Mouse (Mus musculus) gastrocnemius, postnatal 36 days (tissue): ENCODE data around the gene B4galt5. TPM values are rescaled to one million over a fixed set of nuclear protein-coding genes. Genes with fewer than 3 reads are reported as not detected.

Experiments used
- DNase-seq, 2 experiments: peaks; one replicate each; pipeline ENCODE4 v3.0.0; 2022
- intact Hi-C: fragments of 180-260 bp; cut with DNase I; formaldehyde crosslinking; loops from one replicate; pipeline ENCODE4 v1.15.1; 2025
- total RNA-seq, 2 experiments: library from RNA; stranded (reverse); gene quantifications; 2 replicates each; pipeline ENCODE4 v1.2.3; 2021

B4galt5 gene
- total RNA-seq, 2 experiments from 2014 or later = 6.9 TPM

DNA sequence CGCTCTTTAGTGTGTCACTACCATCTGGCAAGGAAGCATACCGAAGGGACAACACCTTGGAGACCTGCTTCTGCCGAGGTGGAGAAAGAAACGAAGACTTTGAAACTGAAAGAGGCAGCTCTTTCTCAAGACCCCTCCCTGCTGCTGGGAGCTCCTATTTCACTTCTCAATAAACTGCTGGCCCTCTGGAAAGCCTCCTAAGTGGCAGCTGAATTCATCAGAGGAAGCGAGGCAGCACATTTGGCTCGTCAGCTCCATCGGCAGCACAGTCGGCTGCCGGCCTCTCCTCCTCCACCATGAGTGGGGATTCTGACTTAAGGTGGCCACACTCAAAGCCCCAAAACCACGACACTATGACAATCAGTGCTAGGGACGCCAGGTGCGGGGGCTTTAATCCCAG lies 41.3 kb downstream of the B4galt5 start:
- intact Hi-C loops = loop anchor here (5.0 to 10.0 kb wide), 2 partner anchors 45 to 97 kb away; no protein-coding TSS in a partner anchor
- DNase-seq = no peak

DNA sequence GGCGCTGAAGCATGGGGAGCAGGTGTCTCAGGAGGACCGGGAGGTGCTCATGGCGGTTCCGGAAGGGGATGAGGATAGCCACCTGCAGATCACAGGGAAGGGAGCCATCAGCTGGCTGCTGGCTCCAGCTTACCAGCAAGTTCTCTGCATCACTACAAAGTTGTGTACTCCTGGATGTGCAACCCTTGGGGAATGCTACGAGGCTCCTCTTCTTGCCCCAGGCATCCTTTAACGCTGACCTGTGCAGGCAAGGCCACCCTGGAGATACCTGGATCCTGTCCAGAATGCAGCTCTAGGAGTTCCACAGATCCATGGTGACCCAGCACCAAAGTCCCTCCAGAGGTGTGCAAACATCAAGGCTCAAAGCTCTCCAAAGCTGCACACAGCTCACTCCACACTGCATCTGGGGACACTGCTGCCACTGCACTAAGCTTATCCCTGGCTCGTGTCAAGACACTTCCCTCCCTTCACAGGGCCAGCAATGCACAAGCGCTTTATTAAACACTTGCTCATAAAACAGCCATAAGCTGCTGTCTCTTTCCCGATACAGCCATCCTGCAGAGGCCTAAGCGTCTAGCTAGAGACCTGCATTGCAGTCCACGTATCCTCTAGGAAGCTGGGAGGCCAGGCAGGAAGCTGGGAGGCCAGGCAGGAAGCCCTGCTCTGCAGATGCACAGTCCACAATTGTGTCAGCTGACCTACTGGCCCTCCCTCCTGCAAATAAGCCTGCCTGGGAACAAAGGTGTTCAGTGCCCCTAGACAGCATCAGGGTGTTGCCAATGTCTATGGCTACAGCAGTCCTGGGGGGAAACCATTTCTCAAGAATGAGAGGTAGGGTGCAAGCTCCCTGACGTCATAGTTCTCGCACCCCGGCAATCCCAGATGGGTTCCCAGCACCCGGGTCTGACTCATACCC lies 42.1 kb downstream of the B4galt5 start:
- intact Hi-C loops = loop anchor here (5.0 to 10.0 kb wide), 2 partner anchors 45 to 98 kb away; no protein-coding TSS in a partner anchor
- peak in 1 of 2 experiments; percentile 13 for DNase-seq

DNA sequence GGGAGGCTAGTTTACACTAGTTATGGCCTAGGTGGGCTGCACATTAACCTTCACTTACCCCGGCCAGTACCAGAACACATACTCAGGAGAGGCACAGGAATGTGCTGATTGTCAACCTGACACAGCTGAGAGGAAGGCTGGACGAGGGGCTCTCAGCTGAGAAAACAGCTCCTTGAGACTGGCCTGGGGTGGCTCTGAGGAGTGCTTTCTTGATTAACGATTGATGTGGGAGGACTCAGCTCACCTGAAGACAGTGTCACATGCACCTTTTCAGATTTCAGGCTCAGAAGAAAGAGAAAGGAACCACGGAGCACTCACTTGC lies 42.7 kb downstream of the B4galt5 start:
- intact Hi-C loops = loop anchor here (5.0 to 10.0 kb wide), 2 partner anchors 46 to 99 kb away; no protein-coding TSS in a partner anchor
- no peak for DNase-seq

DNA sequence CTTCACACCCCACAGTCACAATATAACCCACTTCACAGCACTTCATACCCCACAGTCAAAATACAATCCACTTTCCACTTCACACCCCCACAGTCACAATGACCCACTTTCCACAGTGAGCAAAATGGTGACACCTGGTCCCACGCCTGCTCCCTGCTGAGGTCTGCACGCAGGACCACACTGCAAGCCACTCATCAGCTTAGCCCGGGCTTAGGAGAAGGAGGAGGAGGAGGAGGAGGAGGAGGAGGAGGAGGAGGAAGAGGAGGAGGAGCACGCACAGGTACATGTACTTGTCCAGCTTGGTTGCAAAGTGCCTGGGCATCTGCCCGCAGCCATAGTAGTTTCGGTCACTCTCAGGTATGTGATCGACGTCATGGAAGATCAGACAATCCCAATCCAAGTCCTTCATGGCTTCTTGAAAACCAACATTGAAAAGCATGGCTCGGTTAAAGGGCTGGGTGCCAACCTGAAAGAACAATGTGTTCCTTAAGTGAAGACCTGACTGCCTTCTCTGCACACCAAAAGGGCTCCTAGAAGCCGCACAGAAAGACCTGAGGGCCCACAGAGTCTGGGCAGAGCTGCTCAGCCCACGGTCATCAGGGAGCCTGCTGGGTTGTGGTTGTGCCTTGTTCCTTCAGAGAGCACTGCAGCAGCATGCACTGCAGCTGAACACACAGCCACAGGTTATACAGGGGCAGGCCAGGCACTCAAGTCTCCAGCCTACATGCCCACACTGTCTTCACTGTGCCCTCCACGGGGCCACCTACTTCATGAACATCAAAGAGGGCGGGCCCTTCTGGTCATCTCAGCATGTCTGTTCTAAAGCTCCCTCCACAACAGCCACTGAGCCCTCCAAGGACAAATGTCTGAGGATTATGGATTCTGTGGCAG lies 43.4 kb downstream of the B4galt5 start:
- intact Hi-C loops = loop anchor here (5.0 to 10.0 kb wide), 2 partner anchors 47 to 99 kb away; no protein-coding TSS in a partner anchor
- DNase-seq = peak in 1 of 2 experiments; percentile 9

DNA sequence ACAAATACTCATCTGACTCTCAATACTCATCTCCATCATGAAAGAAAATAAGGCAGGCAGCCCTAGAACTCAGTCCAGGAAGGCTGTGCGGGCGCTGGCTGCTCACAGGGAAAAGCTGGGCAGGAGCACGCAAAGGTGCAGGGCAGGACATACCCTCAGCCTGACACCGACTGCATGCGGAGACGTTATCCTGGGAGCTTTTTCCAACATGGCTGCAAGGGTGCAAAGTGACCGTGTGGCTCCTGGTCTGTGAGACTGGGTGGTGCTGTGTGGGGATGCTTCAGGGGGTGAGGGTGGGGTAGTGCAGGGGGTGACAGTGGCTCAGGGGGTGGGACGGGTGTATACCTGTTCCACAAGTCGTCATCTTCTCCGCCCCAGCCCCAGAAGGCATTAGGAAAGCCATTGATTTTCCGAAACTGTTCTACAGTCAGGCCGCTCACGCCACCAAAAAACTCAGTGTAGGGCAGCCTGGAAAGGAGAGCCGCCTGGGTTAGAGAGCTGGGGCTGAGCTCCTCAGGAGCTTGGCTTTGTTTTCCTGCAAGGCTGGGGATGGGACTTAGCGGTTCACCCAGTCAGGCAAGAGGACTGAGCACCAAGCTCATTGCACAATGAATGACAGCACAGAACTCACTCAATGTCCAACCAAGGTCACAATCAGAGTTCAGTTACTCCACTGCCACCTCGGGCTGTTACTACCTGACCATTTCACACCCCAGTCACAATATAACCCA lies 44.2 kb downstream of the B4galt5 start:
- intact Hi-C loops = loop anchor here (5.0 to 10.0 kb wide), 2 partner anchors 47 to 100 kb away; no protein-coding TSS in a partner anchor
- DNase-seq = peak in 1 of 2 experiments; percentile 5

DNA sequence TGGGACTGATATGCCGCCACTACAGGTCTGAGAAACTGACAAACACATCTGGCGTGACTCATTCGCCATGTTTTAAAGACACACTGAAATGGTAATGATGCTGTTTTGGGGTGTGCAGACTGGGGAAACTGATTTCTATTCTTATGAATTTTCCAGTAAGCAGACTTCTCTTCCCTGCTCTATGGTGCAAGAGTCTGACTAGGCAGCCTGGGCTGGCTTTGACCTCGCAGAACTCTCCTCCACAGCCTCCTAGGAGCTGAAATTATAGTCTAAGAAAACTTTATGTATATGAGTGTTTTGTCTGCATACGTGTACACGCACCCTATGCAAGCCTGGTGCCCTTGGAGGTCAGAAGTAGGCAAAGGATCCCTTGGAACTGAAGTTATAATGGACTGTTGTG lies 45.2 kb downstream of the B4galt5 start:
- intact Hi-C loops = loop anchor here (10.0 kb wide), 1 partner anchor 101 kb away; no protein-coding TSS in a partner anchor
- DNase-seq = peak in 1 of 2 experiments; percentile 6

DNA sequence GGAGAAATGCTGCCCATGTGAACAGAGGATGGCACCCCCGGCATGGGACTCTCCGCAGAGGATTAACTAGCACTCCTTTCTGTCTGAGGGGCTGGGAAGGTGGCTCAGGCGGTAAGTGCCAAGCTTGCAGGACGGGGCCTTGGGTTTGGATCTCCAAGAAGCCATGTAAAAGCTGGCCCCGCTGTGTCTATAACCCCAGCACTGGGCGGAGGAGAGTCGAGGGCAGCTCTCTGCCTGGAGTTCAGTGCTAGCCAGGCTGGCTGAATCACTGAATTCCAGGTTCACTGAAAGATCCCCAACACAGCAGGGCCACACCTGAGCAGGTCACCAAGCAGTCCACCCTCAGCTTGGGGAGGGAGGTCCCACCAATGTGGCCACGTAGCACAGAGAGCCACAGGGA lies 45.8 kb downstream of the B4galt5 start:
- intact Hi-C loops = loop anchor here (10.0 kb wide), 1 partner anchor 102 kb away; no protein-coding TSS in a partner anchor
- peak in 1 of 2 experiments; percentile 9 for DNase-seq

DNA sequence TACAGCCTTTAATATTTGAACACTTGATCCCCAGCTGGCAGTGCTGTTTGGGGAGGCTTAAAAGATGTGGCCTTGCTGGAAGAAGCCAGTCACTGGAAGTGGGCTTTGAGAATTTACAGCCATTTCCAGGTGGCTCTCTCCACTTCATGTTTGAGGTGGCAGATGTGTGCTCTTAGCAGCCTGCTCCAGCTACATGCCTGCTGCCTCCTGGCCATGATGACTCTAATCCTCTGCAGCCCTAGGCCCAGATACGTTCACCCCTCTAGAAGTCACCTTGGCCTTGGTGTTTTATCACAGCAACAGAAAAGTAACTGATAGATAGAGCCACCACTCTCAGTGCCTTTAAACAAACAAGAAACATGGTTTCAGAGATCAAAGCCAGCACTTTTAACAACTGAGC lies 46.3 kb downstream of the B4galt5 start:
- DNase-seq = peak in 1 of 2 experiments; percentile 4
- intact Hi-C loops = loop anchor here (10.0 kb wide), 1 partner anchor 102 kb away; no protein-coding TSS in a partner anchor

DNA sequence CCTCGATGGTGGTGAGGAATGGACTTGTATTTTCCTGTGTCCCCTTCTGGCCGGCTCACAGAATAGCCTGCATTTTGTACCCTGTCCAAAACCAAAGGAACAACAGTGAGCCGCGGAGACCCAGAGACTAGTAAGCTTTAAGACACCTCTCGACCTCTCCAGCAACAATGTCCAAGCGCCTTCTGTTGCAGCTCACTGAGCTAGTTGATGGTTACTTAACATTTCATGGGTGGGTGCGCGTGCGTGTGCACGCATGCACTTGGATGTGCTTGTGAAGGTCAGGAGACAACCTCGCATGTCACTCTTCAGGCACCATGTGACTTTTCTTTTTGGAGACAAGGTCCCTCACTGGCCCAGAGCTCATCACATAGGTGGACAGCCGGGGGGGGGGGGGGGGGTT lies 47.0 kb downstream of the B4galt5 start:
- DNase-seq = peak in 1 of 2 experiments; percentile 6
- intact Hi-C loops = loop anchor here (10.0 kb wide), 1 partner anchor 103 kb away; no protein-coding TSS in a partner anchor

DNA sequence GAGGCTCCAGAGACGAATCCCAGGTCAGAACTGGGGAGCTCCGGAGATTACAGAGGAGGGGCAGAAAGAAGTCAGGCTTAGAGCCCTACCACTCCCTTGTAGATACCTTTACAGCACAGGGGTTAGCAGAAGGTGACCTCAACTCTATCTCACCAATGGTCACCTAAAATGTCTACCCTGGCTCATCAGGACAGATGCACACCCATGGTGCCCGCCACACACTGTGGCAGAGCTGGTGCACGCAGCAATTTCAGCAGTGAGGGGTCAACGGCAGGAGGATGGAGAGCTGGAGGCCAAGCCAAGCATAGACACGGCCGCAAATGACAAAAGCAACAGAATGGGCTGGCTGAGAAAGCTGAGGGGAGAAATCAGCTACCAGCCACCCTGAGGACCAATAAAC lies 47.4 kb downstream of the B4galt5 start:
- peak in 1 of 2 experiments; percentile 6 for DNase-seq
- intact Hi-C loops = loop anchor here (10.0 kb wide), 1 partner anchor 103 kb away; no protein-coding TSS in a partner anchor

DNA sequence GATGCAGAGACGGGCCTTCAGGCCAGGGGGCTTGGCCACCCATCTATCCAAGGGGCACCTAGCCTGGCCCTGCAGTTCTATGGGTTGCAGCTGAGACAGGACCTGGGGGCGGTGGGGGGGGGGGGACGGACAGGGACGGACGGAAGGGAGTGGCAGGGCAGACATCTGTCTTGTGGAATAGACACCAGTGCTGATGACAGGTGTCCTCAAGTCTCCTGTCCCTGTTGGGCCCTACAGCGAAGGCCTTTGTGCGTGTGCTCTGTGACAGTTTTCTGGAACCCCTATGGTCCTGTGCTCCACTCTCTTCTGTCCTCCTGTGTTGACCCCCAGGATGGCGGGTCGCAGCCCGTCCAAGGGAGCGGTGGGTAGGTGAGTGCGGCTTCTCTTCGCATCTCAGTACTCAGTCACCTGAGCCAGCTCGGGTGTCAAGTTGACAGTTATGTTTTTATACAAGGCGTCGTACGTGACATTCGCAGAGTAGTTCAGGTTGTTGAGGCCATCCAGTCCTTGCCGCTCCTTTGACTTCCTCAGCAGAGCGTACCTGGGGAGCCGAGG lies 48.0 kb downstream of the B4galt5 start:
- intact Hi-C loops = loop anchor here (10.0 kb wide), 1 partner anchor 104 kb away; no protein-coding TSS in a partner anchor

DNA sequence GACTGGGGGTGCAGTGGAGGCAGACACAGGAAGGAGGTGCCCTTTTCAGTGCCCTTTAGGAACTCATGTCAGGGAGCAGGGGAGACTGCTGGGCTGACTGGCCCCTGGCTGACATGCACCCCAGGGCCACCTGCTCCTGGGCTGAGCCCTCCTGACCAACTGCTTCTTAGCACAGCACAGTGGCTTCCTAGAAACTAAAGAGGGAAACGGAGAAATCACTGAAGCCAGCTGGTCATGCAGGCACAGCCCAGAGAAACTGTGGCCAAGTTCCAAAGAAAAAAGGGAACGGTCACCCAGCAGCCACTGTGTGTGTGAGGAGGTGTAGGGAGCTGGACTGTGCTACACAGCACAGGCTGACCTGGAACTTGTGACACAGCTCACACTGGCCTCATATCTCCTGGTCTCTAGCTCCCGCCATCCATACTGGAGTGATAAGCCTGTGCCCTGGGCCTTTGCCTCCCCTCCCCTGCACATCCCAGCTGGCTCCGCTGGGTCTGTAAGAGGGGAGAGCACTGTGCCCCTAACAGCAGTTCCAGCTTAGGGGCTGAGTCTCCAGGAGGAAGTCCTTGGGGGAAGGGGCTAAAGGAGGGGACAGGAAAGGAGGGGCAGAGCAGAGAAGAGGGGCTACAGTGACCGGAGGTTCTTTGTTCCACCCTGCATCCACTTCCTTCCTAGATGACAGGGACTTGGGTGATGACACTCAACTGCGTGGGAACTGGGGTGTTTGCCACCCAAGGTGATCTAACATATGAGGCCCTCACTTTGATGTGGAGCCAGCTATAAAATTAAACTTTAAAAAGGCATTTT lies 48.9 kb downstream of the B4galt5 start:
- intact Hi-C loops = loop anchor here (5.0 to 10.0 kb wide), 2 partner anchors 105 to 162 kb away; no protein-coding TSS in a partner anchor
- DNase-seq = peak in 1 of 2 experiments; percentile 15

More for the DNA sequence above, 48.0 kb downstream of the B4galt5 start:
- DNase-seq = peak in 1 of 2 experiments; percentile 9

DNA sequence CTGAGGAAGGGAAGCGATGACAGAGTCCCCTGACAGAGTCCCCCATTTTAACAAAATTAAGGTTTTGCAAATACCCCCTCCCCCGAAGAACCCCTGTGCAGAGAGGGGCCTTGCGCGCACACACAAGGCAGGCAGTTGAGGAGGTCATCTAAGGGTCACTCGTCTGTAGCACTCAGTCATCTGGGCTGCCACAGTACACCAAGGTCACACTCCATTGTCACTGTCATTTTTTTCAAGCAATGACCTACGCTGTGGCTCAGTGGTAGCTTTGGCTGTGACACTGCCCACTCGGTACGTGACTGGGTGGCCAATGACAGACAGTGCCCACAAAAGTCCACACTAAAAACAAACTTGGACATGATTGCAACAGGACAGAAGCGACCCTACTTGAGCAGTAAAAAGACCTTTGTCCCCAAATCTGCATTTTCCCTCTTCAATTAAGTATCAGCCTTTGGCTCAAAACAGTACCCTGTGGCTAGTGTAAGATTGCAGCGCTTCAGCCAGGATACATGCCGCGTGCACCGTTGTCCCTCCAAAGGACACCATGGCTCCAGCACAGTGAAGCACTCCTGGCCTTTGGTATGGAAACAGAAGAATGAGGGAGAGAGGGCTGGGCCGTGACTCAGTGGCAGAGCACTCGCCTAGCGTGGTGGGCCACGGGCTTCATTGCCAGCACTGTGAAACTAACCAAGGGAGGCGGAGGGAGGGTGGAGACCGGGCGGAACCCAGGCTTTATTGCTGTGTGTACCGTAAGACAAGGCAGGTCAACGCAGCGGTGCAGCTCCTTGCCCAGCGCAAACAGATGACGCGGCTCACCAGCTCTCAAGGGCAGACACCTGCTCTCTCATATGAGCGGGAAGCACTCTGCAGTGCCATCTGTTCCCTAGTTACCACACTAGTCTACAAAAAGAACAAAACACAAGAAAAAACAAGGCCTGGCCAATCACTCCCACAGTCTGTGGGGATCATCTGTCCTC lies 50.0 kb downstream of the B4galt5 start:
- peak in 1 of 2 experiments; percentile 13 for DNase-seq
- intact Hi-C loops = loop anchor here (5.0 kb wide), 1 partner anchor 163 kb away; no protein-coding TSS in a partner anchor

DNA sequence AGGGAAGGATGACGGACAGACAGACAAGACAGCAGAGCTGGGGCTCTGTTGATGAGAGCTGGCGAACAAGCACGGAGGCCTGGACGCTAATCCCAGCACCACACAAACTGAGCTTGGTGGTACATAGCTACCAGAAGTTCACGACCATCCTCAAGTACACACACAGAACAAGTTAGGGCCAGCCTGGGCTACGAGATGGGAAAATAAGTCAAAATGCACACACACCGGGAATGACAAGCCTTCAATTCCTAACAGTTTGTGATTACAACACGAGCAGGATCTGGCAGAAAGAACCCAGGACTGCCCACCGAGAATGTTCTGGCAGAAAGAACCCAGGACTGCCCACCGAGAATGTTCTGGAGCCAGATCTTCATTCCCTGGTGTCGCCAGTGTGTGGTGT lies 51.0 kb downstream of the B4galt5 start:
- DNase-seq = no peak
- intact Hi-C loops = loop anchor here (5.0 kb wide), 1 partner anchor 164 kb away; no protein-coding TSS in a partner anchor

DNA sequence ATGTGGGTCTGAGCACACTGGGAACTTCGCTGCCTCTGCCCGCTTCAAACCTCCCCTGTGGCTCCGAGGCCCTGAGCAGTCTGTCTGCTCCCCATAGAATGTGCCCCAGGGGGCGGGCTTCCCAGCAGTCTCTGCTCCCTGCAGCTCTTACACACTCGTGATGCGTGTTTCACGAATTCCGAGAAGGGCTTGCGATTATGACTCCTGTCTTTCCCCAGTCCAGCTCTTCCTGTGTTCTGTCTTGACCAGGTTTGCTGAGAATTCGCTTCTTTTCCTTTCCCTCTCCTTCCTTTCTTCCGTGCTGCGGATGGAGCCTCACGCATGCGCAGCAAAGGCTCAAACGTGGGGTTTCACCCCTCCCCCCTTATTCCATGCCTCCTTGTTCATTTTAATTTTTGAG lies 54.1 kb downstream of the B4galt5 start:
- intact Hi-C loops = loop anchor here (5.0 kb wide), 1 partner anchor 167 kb away; no protein-coding TSS in a partner anchor
- DNase-seq = peak in 1 of 2 experiments; percentile 11

DNA sequence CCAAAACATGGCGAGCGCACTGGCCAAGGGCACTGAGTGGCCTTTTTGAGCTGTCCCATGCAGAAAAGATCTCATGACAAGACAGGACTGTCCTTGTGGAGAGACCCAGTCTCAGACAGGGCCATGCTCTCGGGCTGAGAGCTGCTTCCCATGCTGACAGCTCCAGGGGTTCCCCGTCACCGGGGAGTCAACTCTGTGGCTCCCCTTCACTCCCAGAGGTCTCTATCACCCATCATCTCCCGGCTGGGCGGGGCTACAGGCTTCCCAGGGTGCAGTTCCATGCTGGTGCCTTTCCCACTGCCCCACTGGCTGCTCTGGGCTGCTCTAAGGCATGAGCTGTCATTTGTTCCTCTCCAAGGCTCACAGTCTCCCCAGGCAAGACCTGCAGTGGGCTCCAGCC lies 54.8 kb downstream of the B4galt5 start:
- DNase-seq = peak in 1 of 2 experiments; percentile 11
- intact Hi-C loops = no loop called here
